Mouse (Mus musculus) thymus, postnatal 0 days (tissue): ENCODE data around the gene Otulinl. TPM values are rescaled to one million over a fixed set of nuclear protein-coding genes. Genes with fewer than 3 reads are reported as not detected.

Source experiments
- DNase-seq: peaks from one replicate; pipeline ENCODE4 v3.0.0-alpha.2; 2015; ENCODE audit warnings: low spot score
- polyA plus RNA-seq: library from polyadenylated mRNA; unstranded; fragments of >200 nt; fragmentation: Nextera tagmentation; extraction: Ambion mirVana; gene quantifications from 2 replicates; pipeline ENCODE4 v1.2.1, GENCODE M21; 2015

The Otulinl gene
- polyA plus RNA-seq, 1 experiment from 2014 or later: 97.4 TPM

GRCm38 (mm10) chr15:27657866-27658265 is 23.5 kb downstream of the Otulinl start:
- DNase-seq: no peak

- no peak for DNase-seq
These were observed 24.8 kb downstream of the Otulinl start for GRCm38 (mm10) chr15:27656626-27657025.

- DNase-seq: peak; percentile 18
These were observed 26.4 kb downstream of the Otulinl start for GRCm38 (mm10) chr15:27655015-27655414.

- peak; percentile 53 for DNase-seq
These were observed 33.7 kb downstream of the Otulinl start for GRCm38 (mm10) chr15:27647686-27648085.

- DNase-seq: no peak
These were observed 34.7 kb downstream of the Otulinl start for GRCm38 (mm10) chr15:27646665-27647064.

GRCm38 (mm10) chr15:27645250-27645649 is 36.1 kb downstream of the Otulinl start:
- DNase-seq: no peak

- peak; percentile 36 for DNase-seq
These were observed 38.5 kb downstream of the Otulinl start for GRCm38 (mm10) chr15:27642895-27643294.

- peak; percentile 46 for DNase-seq
These were observed 40.2 kb downstream of the Otulinl start for GRCm38 (mm10) chr15:27641171-27641570.

GRCm38 (mm10) chr15:27633941-27634900 is 47.2 kb downstream of the Otulinl start:
- no peak for DNase-seq

GRCm38 (mm10) chr15:27630601-27631383 is 50.6 kb downstream of the Otulinl start, which contains the start of gene Otulin:
TSS of gene Otulin (minus strand) at chr15:27630693.
- DNase-seq: peak; percentile 97

GRCm38 (mm10) chr15:27629800-27630600 is 51.4 kb downstream of the Otulinl start:
- DNase-seq: no peak

- DNase-seq: no peak
These were observed 52.3 kb downstream of the Otulinl start for GRCm38 (mm10) chr15:27629046-27629445.

GRCm38 (mm10) chr15:27627794-27628193 is 53.6 kb downstream of the Otulinl start:
- DNase-seq: peak; percentile 76

- no peak for DNase-seq
These were observed 55.1 kb downstream of the Otulinl start for GRCm38 (mm10) chr15:27626314-27626713.

GRCm38 (mm10) chr15:27625890-27626255 is 55.5 kb downstream of the Otulinl start:
- DNase-seq: no peak

GRCm38 (mm10) chr15:27625014-27625889 is 56.1 kb downstream of the Otulinl start:
- no peak for DNase-seq

GRCm38 (mm10) chr15:27623286-27623685 is 58.1 kb downstream of the Otulinl start:
- no peak for DNase-seq

GRCm38 (mm10) chr15:27620475-27621185 is 60.7 kb downstream of the Otulinl start:
- DNase-seq: no peak

GRCm38 (mm10) chr15:27619683-27620082 is 61.7 kb downstream of the Otulinl start:
- no peak for DNase-seq
